Mouse (Mus musculus): ENCODE measurements at regions not wholly inside any gene's neighbourhood (a gene's known extent, or its start where the extent isn't known, plus 50 kb on each side); places are given as distances from the start of the nearest gene placed in this dataset.

- TF ChIP-seq CTCF (IDR thresholded peaks at IDR 0.05; ENCODE audit: borderline replicate concordance, extremely low read depth, insufficient read depth, insufficient read length) (no peak), POLR2A (IDR thresholded peaks at IDR 0.05; ENCODE audit: borderline replicate concordance, extremely low read depth, insufficient read depth, insufficient read length, poor library complexity, severe bottlenecking) (no peak)
Observed at GRCm38 (mm10) chr13:31054356-31054755, 80.4 kb downstream of the Gm5447 start.

All from brain, embryonic 14.5 days (tissue).